Mouse (Mus musculus): ENCODE results near the gene Pogk. TPM values are rescaled to one million over a fixed set of nuclear protein-coding genes. Genes with fewer than 3 reads are reported as not detected.

Gene Pogk
- polyA plus RNA-seq, 1 experiment from 2014 or later = 18.7 TPM

- Histone ChIP-seq H3K4me1 (peaks cover 18% of the 10 kb centered on the region), H3K4me2 (replicated peaks) (peak within 1 kb of the TSS; percentile 72), H3K27ac (replicated peaks) (peak within 1 kb of the TSS; percentile 88), H3K9ac (peak within 1 kb of the TSS; percentile 79), H3K9me3 (replicated peaks) (no peaks in the 10 kb centered on the region), H3K4me3 (replicated peaks) (peak within 1 kb of the TSS; percentile 64), H3K27me3 (no peaks in the 10 kb centered on the region), H3K36me3 (peaks cover 12% of the 10 kb centered on the region)
- peak; percentile 95 for ATAC-seq (ENCODE audit: insufficient number of reproducible peaks, low FRiP score, low TSS enrichment, low read depth)
- under 1% methylated on average over 81 of the region's 81 CpGs for WGBS
These were observed 30.5 kb downstream of the Pogk start, which contains the start of gene Tada1 for GRCm38 (mm10) chr1:166379013-166379629. Gene Tada1, plus strand, starts transcription at chr1:166379097.

- 5% methylated on average over 21 of the region's 21 CpGs for WGBS
These were observed 31.1 kb downstream of the Pogk start for GRCm38 (mm10) chr1:166378431-166379012.

GRCm38 (mm10) chr1:166377171-166377570 is 32.5 kb downstream of the Pogk start:
- Histone ChIP-seq H3K4me3 (replicated peaks) (no peak overlapping the region), H3K9me3 (replicated peaks) (no peaks in the 10 kb centered on the region), H3K4me1 (peaks cover 18% of the 10 kb centered on the region), H3K27ac (replicated peaks) (no peak overlapping the region), H3K4me2 (replicated peaks) (no peak overlapping the region), H3K36me3 (no peaks in the 10 kb centered on the region), H3K9ac (no peak overlapping the region), H3K27me3 (no peaks in the 10 kb centered on the region)
- no peak for ATAC-seq (ENCODE audit: insufficient number of reproducible peaks, low FRiP score, low TSS enrichment, low read depth)
- WGBS = 77% methylated on average over 6 of the region's 6 CpGs

More at GRCm38 (mm10) chr1:166378431-166379012, 31.1 kb downstream of the Pogk start:
- peaks cover 18% of the 10 kb centered on the region for H3K4me1 ChIP-seq
- no peaks in the 10 kb centered on the region for H3K9me3 ChIP-seq (replicated peaks)
- H3K9ac ChIP-seq = peak overlapping the region; percentile 65
- H3K4me2 ChIP-seq (replicated peaks) = peak overlapping the region; percentile 72
- peaks cover 6% of the 10 kb centered on the region for H3K36me3 ChIP-seq
- peak overlapping the region; percentile 64 for H3K4me3 ChIP-seq (replicated peaks)
- ATAC-seq (ENCODE audit: insufficient number of reproducible peaks, low FRiP score, low TSS enrichment, low read depth) = no peak
- H3K27me3 ChIP-seq = no peaks in the 10 kb centered on the region
- peak overlapping the region; percentile 85 for H3K27ac ChIP-seq (replicated peaks)

- no peak for ATAC-seq (ENCODE audit: insufficient number of reproducible peaks, low FRiP score, low TSS enrichment, low read depth)
- Histone ChIP-seq H3K4me3 (replicated peaks) (no peak overlapping the region), H3K9ac (no peak overlapping the region), H3K9me3 (replicated peaks) (no peaks in the 10 kb centered on the region), H3K36me3 (no peaks in the 10 kb centered on the region), H3K4me2 (replicated peaks) (no peak overlapping the region), H3K4me1 (no peaks in the 10 kb centered on the region), H3K27ac (replicated peaks) (no peak overlapping the region), H3K27me3 (no peaks in the 10 kb centered on the region)
These were observed 46.5 kb downstream of the Pogk start for GRCm38 (mm10) chr1:166363122-166363521.

GRCm38 (mm10) chr1:166362659-166363058 is 47.0 kb downstream of the Pogk start:
- no peak for ATAC-seq (ENCODE audit: insufficient number of reproducible peaks, low FRiP score, low TSS enrichment, low read depth)
- no peaks in the 10 kb centered on the region for H3K27me3 ChIP-seq
- no peak overlapping the region for H3K4me3 ChIP-seq (replicated peaks)
- no peaks in the 10 kb centered on the region for H3K4me1 ChIP-seq
- H3K9me3 ChIP-seq (replicated peaks) = no peaks in the 10 kb centered on the region
- H3K9ac ChIP-seq = no peak overlapping the region
- WGBS = 52% methylated on average over 3 of the region's 3 CpGs
- H3K27ac ChIP-seq (replicated peaks) = no peak overlapping the region
- no peaks in the 10 kb centered on the region for H3K36me3 ChIP-seq
- H3K4me2 ChIP-seq (replicated peaks) = no peak overlapping the region

GRCm38 (mm10) chr1:166361842-166362241 is 47.8 kb downstream of the Pogk start:
- no peak overlapping the region for H3K27ac ChIP-seq (replicated peaks)
- H3K4me2 ChIP-seq (replicated peaks) = no peak overlapping the region

GRCm38 (mm10) chr1:166360896-166361295 is 48.8 kb downstream of the Pogk start:
- WGBS = 70% methylated on average over 5 of the region's 5 CpGs

More at GRCm38 (mm10) chr1:166361842-166362241, 47.8 kb downstream of the Pogk start:
- WGBS = 63% methylated on average over 3 of the region's 3 CpGs
- Histone ChIP-seq H3K9ac (no peak overlapping the region), H3K27me3 (no peaks in the 10 kb centered on the region), H3K36me3 (no peaks in the 10 kb centered on the region), H3K4me1 (no peaks in the 10 kb centered on the region), H3K9me3 (replicated peaks) (no peaks in the 10 kb centered on the region), H3K4me3 (replicated peaks) (no peak overlapping the region)
- ATAC-seq (ENCODE audit: insufficient number of reproducible peaks, low FRiP score, low TSS enrichment, low read depth) = no peak

GRCm38 (mm10) chr1:166360157-166360855 is 49.4 kb downstream of the Pogk start:
- no peaks in the 10 kb centered on the region for H3K36me3 ChIP-seq
- H3K4me2 ChIP-seq (replicated peaks) = no peak overlapping the region
- peak; percentile 63; the same call in 1 of the 2 replicates for ATAC-seq (ENCODE audit: insufficient number of reproducible peaks, low FRiP score, low TSS enrichment, low read depth)
- no peaks in the 10 kb centered on the region for H3K27me3 ChIP-seq
- WGBS = 23% methylated on average over 14 of the region's 14 CpGs
- H3K9ac ChIP-seq = no peak overlapping the region
- H3K4me3 ChIP-seq (replicated peaks) = no peak overlapping the region
- no peak overlapping the region for H3K27ac ChIP-seq (replicated peaks)
- no peaks in the 10 kb centered on the region for H3K9me3 ChIP-seq (replicated peaks)
- H3K4me1 ChIP-seq = no peaks in the 10 kb centered on the region

More at GRCm38 (mm10) chr1:166360896-166361295, 48.8 kb downstream of the Pogk start:
- no peak for ATAC-seq (ENCODE audit: insufficient number of reproducible peaks, low FRiP score, low TSS enrichment, low read depth)
- Histone ChIP-seq H3K9ac (no peak overlapping the region), H3K4me3 (replicated peaks) (no peak overlapping the region), H3K4me1 (no peaks in the 10 kb centered on the region), H3K27me3 (no peaks in the 10 kb centered on the region), H3K4me2 (replicated peaks) (no peak overlapping the region), H3K27ac (replicated peaks) (no peak overlapping the region), H3K36me3 (no peaks in the 10 kb centered on the region), H3K9me3 (replicated peaks) (no peaks in the 10 kb centered on the region)

GRCm38 (mm10) chr1:166349751-166350150 is 59.9 kb downstream of the Pogk start:
- H3K27me3 ChIP-seq = no peaks in the 10 kb centered on the region
- no peaks in the 10 kb centered on the region for H3K36me3 ChIP-seq
- H3K4me2 ChIP-seq (replicated peaks) = no peak overlapping the region
- H3K9me3 ChIP-seq (replicated peaks) = no peaks in the 10 kb centered on the region
- no peaks in the 10 kb centered on the region for H3K4me1 ChIP-seq
- ATAC-seq (ENCODE audit: insufficient number of reproducible peaks, low FRiP score, low TSS enrichment, low read depth) = no peak
- no peak overlapping the region for H3K4me3 ChIP-seq (replicated peaks)
- H3K9ac ChIP-seq = no peak overlapping the region
- H3K27ac ChIP-seq (replicated peaks) = no peak overlapping the region
- WGBS = 42% methylated on average over 11 of the region's 11 CpGs

GRCm38 (mm10) chr1:166349341-166349740 is 60.3 kb downstream of the Pogk start:
- H3K27ac ChIP-seq (replicated peaks) = no peak overlapping the region
- no peak for ATAC-seq (ENCODE audit: insufficient number of reproducible peaks, low FRiP score, low TSS enrichment, low read depth)

GRCm38 (mm10) chr1:166346906-166347305 is 62.8 kb downstream of the Pogk start:
- H3K27ac ChIP-seq (replicated peaks) = no peak overlapping the region
- no peak overlapping the region for H3K4me3 ChIP-seq (replicated peaks)
- H3K9me3 ChIP-seq (replicated peaks) = no peaks in the 10 kb centered on the region
- H3K27me3 ChIP-seq = no peaks in the 10 kb centered on the region
- no peak overlapping the region for H3K4me2 ChIP-seq (replicated peaks)
- H3K4me1 ChIP-seq = no peaks in the 10 kb centered on the region
- no peaks in the 10 kb centered on the region for H3K36me3 ChIP-seq
- WGBS = 75% methylated on average over 3 of the region's 3 CpGs
- ATAC-seq (ENCODE audit: insufficient number of reproducible peaks, low FRiP score, low TSS enrichment, low read depth) = no peak
- no peak overlapping the region for H3K9ac ChIP-seq

More at GRCm38 (mm10) chr1:166349341-166349740, 60.3 kb downstream of the Pogk start:
- H3K4me2 ChIP-seq (replicated peaks) = no peak overlapping the region
- H3K9ac ChIP-seq = no peak overlapping the region
- WGBS = 59% methylated on average over 3 of the region's 3 CpGs
- no peaks in the 10 kb centered on the region for H3K36me3 ChIP-seq
- H3K9me3 ChIP-seq (replicated peaks) = no peaks in the 10 kb centered on the region
- no peaks in the 10 kb centered on the region for H3K4me1 ChIP-seq
- no peak overlapping the region for H3K4me3 ChIP-seq (replicated peaks)
- H3K27me3 ChIP-seq = no peaks in the 10 kb centered on the region
